Mouse (Mus musculus) retina, adult 2 months (tissue): ENCODE data around the gene 4931440F15Rik.

Experiments used
- DNase-seq: peaks from one replicate; pipeline ENCODE4 v3.0.0-alpha.2; 2012; ENCODE audit warnings: low read depth, low spot score

4931440F15Rik gene

DNA sequence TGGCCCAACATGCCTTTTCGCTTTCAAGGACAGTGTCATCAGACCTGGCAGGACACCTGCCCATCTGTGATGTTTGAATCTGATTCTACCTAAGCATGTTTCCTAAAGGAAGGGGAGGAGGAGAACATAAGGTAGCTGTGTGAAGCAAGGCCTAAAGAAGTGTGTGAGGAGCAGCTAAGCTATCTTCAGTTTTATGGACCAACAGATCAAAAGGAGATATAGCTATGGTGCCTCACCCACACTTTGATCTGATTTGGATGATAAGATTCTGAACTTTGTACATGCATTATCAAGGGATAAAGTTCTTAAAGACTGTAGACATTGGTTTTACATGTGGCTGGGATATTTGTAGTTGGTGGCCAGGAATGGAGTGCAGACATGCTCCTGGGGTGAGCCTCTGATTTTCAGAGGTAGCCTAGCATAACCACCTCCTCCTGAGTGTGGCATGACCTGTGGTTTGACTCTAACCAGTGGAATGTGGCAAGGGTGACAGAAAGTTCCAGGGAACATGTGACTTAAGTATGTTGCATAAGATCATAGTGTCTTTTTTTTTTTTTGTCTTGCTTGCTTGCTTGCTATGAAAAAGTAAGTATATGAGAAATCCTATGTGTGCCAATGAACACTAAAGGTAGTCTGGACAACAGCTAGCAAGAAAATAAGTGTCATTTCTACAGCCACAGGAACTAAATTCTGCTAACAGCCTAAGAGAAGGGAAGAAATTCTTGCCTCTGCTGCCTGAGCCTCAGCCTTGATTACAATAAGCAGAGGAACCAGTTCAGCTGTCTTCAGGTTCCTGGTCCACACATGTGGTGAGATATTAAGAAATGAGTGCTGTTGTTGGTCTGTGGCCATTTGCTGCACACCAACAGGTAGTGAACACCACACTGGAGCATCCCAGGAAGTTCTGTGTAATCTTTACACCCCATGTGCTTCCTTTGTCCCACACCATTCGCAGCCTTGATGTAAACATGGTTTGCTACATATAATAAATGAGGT, 23.7 kb downstream of the 4931440F15Rik start:
- DNase-seq = no peak

DNA sequence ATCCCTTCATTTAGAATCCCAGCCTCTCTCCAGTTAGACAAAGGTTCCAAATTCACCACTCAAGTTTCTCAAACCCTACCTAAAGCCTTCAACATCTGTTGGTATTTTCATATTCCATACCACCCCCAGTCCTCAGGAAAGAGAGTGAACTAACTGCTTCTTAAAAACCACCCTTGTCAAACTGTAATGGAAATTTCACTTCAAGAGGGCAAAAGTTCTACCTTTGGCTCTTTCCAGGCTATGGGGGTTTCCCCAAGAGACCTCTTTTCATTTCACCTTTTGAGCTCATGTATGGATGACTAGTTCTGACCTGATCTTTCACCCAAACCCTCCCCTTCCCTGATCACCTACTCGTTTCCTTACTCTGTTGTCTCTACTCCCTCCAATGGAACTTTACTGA, 25.6 kb downstream of the 4931440F15Rik start:
- no peak for DNase-seq

DNA sequence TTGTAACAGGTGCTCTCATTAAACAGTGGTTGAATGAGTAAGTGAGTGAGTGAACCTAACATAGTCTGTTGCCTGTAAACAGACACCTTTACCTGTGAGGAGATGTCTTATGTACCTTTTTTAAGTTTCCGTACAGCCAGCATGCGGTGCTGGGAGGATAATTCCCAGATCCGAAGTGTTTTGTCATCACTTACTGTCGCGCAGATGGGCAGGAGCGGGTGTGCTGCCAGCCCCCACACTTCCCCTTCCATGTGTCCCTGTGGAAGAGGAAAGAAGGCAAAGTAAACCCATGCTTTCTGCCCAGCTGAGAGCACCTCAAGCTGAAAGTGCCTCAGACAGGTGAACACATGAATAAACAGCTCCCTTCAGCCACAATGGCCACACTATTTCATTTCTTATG, 30.4 kb downstream of the 4931440F15Rik start:
- no peak for DNase-seq

DNA sequence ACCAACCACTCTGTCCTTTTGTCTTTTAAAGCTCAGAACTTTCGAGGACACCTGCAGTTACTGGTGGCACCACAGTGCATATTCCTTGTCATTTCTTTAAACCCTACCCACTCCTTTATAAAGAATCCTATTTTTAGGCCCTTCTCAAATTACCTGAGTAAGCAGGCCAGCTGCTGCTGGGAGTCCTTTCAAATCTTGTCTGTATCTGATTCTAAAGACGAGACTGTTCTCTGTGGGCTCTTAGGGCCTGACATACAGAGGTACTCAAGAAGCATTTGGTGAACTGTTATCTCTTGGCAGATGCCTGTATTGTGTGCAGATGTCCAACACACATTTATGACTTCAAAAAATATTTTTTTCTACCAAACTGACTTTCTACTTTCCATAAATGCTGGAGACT, 31.0 kb downstream of the 4931440F15Rik start:
- DNase-seq = no peak

DNA sequence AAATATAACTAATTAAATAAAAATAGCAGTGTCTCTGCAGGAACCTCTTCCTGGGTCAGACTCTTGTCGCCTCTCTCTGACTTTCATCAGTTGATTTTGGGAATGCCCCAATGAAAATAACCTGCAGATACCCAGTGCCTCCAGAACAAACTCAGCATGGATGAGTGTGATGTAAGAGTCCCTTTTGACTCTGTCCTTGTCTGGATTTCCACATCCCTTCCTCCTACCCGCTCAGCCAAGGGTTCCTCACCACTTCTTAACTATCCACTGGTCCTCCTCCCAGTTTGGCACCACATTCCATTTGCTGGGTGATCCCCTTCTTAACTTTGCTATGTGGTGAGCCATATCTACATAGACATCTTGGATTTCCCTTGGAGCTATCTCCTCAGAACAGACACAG, 34.7 kb downstream of the 4931440F15Rik start:
- no peak for DNase-seq

DNA sequence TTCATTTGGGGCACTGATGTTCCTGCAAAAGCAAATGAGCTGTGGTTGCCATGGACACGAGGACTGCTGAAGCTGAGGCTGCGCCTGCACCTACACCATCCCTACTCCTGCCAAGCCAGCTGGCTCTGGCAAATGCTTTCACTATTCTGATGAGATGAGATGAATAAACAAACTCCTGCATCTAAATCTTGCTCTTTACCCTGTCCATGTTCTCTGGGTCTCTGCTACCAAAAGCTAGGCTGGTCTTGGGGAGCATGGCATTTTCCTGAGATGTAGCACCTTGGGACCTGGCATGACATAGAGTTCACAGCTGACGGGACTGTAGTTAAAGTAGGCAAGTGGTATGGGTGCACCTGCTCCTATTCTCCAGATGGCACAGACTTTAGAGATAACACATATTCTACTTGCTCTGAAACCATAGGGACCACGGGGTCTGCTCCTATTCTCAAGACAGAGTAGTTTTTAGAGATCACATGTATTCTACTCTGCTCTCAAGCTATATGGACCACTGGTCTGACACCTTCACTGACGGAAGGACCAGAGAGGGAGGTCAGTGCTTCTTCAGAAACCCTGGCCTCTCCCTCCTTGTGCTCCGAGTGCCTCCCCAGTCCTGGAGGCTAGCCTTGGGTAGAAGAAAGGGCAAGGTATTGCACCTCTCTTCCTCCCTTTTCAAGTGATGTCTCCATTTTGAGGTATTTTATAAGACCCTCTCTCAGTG, 36.4 kb downstream of the 4931440F15Rik start:
- peak; percentile 20 for DNase-seq

DNA sequence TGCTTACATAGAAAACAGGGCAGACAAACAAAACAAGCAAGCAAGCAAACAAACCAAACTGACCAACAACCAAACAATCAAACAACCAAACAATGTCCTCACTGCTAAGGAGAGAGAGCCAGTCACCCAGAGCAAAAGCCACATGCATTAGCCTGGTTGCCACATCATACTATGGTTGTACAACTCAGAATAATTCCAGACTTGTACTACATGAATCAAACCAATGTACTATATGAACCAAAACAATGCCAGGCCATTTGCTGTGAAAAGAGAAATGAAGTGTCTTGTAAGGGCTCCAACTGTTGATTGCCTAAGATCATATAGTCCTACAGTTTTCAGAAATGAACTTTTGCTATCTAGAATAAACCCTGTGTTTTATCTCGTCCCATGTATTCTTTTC, 37.0 kb downstream of the 4931440F15Rik start:
- DNase-seq = no peak

DNA sequence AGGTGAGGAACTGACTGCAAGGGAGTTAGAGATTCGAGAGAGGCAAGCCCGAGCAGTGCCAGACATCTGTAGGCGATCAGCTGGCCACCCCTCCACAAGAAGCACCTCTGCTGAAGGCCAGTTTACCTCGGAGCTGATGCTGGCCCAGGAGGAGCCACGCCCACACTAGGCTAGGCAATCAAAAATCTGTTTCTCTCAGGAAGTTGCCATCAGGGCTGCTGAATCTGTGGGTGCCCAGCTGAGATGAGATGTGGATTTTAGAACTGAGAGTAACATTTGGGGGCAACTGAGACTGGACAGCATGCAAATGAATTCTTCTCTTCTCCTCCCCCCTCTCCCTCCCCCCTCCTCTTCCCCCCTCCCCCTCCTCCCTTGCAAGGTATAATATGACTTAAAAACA, 38.0 kb downstream of the 4931440F15Rik start:
- DNase-seq = no peak

DNA sequence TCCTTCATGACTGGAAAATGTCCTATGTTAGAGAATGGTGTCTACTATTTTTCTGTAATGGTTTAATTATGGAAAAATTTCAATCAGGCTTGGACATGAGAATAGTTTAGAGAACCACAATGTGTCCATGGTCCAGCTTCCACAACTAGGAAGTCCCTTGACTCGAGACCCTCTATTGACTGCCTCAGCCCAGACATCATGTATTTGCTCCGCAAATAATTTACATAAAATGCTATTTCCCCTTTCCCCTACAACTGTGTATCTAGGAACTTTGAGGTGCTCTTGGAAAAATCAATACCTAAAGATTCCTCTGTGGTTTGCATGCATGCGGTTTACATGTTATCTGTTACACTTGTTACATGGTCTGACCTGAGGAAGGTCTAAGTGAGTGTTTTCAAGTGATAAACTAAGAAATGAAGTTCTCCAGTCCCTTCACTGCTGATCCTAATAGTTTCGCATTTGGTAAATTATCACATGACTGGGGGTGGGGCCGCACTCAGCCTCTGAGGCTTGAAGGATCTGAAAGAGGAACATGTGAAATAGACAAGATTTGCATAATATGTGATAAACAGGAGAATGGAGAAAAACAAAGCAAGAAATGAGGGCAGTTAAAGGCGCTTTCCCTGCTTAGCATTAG, 38.8 kb downstream of the 4931440F15Rik start:
- no peak for DNase-seq

DNA sequence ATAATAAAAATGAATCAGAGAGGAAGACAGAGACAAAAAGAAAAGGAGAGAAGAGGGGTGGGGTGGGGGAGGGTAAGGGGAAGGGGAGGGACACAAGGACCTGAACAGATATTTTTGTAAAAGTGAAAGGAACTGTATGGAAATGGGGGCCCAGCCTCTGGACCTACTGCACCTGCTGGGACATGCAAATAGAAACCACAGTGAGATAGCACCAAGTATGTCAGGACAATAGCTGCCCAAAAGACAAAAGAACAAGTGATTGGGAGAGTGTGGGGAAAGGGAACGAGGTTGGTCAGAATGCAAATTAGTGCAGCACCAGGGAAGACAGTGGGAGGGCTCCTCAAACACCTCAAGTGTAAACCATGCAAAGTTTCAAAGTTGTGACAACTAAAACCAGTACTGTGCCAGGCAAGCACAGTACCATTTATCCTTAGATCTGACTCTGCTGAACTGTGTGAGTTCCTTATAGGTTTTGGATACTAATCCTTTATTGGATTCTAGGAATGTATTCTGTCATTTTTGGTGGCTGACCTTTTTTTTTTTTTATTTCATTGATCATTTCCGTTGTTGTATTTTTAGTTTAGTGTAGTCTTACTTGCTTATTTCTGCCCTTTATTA, 46.0 kb downstream of the 4931440F15Rik start:
- DNase-seq = no peak

DNA sequence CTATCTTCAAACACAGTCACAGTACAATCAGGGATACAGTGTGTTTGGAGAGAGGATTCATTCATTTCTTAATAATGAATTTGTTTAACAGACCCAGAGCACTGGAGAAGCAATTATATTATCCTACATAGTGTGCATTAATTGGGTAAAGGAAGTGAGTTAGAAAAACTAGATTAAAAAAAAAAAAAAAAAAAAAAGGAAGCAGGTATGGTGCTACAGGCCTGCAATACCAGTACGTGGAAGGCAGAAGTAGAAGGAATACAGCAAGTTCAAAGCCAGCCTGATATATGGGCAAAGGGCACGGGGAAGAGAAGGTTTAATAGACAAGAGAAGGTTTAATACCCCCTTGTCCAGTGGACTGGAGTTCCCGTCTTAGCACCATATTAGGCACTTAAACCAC, 46.5 kb downstream of the 4931440F15Rik start:
- DNase-seq = no peak

DNA sequence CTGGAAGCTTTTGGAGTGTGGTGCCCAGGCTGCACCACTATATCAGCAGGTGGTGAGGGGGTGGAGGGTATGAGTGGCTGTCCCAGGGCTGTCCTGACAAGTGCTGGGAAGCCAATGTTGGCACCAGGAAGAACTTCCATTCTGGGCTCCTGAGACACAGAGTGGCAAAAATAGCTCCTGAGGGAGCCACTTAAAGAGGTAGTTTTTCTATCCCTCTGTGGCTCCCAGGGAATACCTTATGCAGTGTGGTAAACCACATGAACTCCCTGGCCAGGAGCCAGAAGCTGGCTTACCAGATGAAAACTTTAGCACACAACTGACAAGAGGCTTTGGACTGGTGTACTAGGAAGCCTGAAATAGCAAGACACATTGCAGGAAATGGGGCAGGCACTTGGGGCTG, 47.5 kb downstream of the 4931440F15Rik start:
- DNase-seq = no peak

DNA sequence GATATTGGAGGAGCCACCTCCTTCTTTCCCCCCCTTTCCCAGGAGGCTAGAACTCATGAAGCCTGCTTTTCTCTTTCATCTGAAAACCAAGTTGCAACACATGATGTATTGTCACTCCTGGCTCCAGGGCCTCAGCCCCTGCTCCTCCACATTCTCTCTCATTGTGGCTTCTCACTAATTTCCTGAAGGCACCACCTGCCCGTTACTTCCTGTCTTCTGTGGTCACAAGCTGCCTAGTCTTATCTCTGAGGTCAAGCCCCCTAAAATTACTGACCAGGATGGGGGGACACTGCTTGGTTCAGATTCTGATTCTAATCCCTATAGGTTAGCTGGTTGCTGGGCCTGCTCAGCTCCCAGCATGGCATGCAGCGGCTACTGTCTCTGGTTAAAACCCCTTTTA, 50.7 kb downstream of the 4931440F15Rik start:
- no peak for DNase-seq

DNA sequence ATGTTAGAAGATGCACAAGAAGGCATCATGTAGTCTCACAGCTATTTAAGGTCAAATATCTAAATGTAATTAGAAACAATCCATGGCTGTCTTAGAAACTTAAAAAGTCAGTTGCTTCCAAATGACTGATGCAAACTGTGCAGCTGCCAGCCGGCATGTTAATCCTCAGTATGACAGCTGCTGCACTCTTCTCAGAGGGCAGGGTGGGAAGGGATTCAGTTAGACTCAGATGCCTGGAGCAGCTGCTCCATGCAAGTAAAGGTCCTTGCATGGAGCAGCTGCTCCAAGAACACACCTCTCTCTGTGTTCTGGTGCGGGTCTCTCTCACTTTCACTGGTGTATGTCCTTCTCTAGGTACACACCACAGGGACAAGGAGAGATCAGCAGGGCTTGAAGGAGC, 51.2 kb downstream of the 4931440F15Rik start:
- peak; percentile 18 for DNase-seq
